Mouse (Mus musculus) C2C12 (cell line): ENCODE measurements at regions not wholly inside any gene's neighbourhood (a gene's known extent, or its start where the extent isn't known, plus 50 kb on each side); places are given as distances from the start of the nearest gene placed in this dataset.

Experiments
- CTCF ChIP-seq: IDR thresholded peaks from one replicate; pipeline ENCODE4 v1.5.1; 2011; ENCODE audit not compliant: control insufficient read depth, insufficient read depth, insufficient read length
- FOSL1 ChIP-seq: IDR thresholded peaks from one replicate; pipeline ENCODE4 v1.8.0; 2011; ENCODE audit warnings: mild to moderate bottlenecking, low read length; ENCODE audit not compliant: poor library complexity, insufficient read depth, severe bottlenecking
- MAX ChIP-seq: IDR thresholded peaks from one replicate; pipeline ENCODE4 v1.6.1; 2011; ENCODE audit warnings: mild to moderate bottlenecking, control low read depth
- MYOD1 ChIP-seq: IDR thresholded peaks from one replicate; pipeline ENCODE4 v1.6.1; 2011; ENCODE audit warnings: low read depth; ENCODE audit not compliant: control insufficient read depth, insufficient read length
- MYOG ChIP-seq: IDR thresholded peaks from one replicate; pipeline ENCODE4 v1.6.1; 2011; ENCODE audit not compliant: control insufficient read depth, insufficient read length; ENCODE audit errors: extremely low read depth
- USF1 ChIP-seq: IDR thresholded peaks from one replicate; pipeline ENCODE4 v1.6.1; 2011; ENCODE audit warnings: low read depth, mild to moderate bottlenecking, control low read depth, moderate library complexity

GRCm38 (mm10) chr13:81979289-81979688 lies 196.4 kb downstream of the Cetn3 start:
- TF ChIP-seq CTCF (no peak), MAX (no peak), USF1 (no peak), MYOG (no peak), MYOD1 (no peak), FOSL1 (no peak)
